Mouse (Mus musculus) retina, postnatal 7 days (tissue): ENCODE measurements around the gene Dpf3.

Experiments
- DNase-seq: peaks from one replicate; pipeline ENCODE4 v3.0.0-alpha.2; 2012; ENCODE audit warnings: low read depth, low spot score

Dpf3 gene

DNA sequence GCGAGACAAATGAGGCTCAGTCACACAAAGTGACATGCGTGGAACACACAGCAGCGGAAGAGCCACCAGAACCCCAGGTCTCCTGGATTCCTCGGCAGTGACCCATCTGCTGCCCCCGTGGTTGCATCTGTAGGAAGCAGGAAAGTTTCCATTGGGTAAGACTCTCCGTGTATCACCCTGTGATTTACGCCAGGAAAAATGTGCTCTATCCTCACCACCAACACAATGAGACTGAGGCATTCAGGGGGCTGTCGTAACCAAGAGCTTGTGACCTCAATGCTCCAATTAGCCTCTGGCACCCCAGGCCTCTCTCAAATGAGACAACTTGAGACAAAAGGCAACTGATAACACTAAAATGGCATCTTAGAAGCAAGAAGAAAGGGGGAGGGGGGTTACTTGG is 192.5 kb downstream of the Dpf3 start:
- DNase-seq: no peak

DNA sequence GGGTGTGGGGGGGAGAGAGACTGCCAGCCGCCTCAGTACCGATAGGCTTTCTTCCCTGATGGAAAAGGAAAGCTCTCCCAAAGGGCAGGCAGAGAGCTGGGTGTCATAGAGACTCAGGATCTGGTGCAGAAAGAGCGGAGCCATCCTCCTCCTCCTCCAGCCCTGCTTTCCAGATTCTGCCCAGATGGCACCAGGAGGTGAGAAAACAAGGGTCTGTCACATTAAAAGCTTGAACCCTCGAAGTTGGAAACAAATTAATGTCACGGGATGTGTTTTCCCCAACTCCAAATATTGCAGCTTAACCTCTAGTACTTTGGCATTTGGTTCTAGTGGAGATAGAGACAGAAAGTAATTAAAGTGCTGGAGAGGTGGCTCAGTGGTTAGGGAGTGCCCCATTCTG is 195.6 kb downstream of the Dpf3 start:
- DNase-seq: no peak

DNA sequence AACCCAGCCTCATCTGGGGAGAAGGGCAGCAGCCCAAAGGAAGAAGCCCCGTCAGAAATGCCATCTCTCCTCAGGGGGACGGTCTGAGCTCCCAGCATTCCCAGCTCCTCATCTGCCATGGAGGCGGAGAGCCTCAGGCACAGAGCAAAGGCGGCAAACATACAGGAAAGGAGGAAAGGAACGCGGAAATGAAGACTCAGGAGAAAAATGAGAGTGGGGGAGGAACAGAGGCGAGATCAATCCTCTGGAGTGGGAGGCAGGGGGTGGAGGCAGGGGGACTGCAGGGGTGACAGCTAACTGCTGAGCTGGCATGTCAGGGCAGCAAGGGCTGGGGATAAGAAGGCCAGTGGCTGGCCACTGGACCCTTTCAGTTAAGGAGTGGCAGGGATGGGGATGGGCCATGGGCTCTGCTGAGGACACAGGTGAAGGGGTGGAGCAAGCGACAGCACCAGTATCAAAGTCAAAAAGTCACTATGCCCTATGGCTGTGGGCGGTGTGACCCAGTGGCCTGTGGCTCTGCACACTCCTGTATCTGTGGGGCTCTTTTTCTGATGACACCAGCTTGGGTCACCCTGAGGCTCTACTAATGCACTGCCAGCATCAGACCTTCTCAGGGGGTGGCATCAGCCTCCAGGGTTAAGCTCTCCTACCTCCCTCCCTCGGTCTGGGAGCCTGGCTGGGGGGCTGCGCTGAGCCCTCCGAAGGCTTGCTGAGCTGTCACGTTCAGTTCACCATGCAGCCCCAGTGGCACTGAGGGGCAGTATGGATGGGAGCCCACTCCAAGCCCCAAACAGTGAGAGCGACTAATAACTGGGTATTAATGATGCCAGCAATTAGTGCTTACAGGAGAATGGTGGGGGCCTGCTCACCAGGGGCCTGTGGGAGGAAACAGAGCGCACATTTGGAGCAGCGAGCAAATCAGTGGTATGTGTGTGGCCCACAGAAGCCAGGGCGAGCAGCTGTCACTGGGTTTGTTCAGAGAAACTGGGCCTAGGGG is 200.7 kb downstream of the Dpf3 start:
- no peak for DNase-seq

DNA sequence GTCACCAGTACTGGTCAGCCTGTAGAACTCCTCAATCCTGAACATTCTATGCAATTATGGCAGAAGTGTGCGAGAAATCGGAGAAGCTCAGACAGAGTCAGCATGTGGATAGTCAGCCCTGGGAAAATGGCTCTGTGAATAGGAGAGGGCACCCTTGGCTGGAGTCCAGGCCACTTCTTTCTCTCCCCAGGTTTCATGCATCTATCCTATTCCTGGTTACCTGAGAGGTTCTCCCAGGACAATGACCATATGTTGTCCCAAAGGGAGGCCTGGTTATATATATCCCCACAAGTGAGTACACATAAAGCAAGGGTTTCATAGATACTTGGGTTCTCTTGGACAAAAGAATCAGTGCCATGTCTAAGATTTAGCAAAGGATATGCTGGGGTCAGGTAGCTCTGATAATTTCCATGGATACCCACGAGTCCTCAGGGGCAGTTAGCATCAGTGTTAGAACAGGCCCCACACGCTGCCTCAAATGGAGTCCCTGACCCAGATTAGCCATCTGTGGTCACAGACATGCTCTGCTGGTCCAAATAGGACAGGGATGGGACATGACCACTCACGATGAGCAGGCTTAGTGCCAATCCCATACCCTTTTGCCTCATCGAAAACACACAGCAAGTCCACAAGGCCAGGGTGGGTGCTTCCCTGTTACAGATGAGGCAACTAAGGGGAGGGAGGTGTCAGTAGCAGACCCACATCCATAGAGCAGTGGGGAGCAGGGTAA is 203.8 kb downstream of the Dpf3 start:
- DNase-seq: no peak

DNA sequence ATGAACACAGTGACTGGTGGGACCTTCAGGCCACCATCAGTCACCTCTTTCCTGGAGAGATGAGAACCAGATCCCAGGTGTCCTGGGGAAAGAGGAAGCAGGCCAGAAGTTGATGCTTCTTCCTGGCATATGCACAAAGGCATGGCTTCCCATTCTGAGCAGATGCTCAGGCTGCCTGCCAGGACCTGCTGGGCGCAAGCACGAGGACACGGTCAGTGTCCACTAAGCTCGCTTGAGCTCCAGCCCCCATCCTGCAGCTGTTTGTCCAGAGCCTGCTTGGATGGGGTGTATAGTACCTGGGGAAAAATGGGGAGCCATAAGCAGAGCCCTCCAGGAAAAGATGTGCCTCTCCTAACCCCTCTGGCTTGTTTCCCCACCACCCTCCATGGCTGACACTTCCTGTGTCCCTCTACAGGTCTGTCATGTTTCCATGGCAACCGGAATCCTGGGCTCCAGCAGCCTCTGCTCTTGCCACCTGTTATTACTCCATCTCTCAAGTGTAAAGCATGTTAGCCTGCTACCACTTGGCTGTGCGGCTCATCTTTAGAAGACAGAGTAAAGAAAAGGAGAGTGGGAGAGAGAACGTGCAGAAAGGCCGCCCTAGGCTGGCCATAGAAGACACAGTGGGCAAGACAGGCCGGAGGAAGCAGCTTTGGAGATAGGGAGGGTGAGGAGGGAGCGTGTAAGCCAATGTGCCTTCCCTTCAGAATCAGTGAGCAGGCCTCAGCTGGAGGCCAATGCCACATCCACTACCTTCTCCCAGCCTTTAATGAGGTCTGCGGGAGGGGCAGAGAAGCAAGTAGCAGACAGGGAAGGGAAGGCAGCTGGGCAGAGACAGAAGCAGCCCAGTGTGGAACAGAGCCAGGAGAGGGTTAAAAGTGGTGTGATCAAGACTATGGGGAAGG is 209.7 kb downstream of the Dpf3 start:
- DNase-seq: no peak

DNA sequence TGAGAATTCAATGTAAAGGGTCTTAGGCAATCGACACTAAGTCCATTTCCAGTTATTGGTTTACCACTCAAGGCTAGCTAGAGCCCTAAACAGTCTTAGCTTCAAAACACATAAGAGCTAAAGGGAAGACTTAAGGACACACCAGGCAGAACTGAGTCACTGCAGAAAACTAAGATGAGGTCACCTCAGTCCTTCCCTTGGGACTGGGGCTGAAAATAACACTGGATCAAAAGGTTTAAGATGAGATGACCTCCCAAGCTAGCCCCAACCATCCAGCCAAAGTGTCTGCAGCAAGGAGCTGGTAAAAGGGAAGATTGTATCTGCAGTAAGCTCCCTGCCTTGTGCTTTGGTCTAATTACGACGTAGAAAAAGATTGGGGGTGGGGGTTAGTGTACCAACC is 216.3 kb downstream of the Dpf3 start:
- no peak for DNase-seq

GRCm38 (mm10) chr12:83268504-83268922 is 219.0 kb downstream of the Dpf3 start:
- no peak for DNase-seq

DNA sequence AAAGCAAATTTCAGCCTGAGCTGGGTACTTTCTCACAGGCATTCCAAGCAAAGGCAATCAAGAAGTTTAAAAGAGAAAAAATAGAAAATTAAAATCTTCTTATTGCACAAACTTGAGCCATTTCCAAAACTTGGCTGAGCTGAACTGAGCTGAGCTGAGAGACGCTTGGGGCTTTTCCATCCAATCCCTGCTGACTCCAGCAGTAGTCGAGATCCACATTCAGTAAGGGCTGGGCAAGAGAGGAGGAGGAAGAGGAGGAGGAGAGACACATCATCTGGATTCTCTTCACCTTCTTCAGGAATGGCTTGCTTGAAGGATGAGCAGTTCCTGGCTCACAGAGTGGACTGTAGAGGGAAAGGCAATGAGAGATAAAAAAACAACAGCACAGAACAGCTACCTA is 227.0 kb downstream of the Dpf3 start:
- no peak for DNase-seq

GRCm38 (mm10) chr12:83254399-83254798 is 233.1 kb downstream of the Dpf3 start:
- DNase-seq: no peak

DNA sequence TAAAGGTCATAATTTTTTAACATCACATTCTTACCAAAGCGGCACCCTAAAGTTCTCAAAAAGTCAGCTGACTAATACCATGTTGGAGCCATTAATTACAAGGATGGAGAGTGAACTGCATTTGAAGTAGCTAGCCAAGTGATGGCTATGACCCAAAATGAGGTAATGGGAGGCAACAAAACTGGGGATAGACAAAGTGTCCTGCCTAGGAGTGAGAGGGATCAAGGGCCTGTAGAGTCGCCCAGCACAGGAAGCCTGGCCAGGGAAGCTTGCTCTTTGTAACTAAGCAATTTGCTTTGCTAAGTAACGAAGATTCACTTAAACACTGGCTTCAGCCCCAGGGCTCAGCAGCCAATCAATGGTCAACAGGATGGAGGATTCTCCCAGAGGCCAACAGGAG is 238.4 kb downstream of the Dpf3 start:
- no peak for DNase-seq

DNA sequence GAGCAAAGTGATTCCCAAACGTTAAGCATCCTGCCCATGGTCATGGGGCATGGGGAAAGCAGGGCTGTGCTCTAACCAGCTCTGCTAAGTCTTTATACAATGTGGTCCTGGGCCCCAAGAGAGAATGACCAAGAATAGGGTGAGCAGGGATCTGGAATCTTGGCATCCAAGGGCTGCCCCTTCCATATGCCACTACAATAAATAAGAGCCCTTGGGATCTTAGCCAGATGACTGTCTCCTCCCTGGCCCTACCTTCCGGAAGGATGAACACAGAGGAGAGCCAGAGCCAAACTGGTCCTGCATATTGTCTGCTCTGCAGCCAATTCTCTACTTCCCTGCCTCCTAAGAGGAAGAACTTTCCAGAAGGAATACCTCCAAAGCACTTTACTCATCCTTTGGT is 238.9 kb downstream of the Dpf3 start:
- no peak for DNase-seq

GRCm38 (mm10) chr12:83247669-83248068 is 239.8 kb downstream of the Dpf3 start:
- DNase-seq: no peak

DNA sequence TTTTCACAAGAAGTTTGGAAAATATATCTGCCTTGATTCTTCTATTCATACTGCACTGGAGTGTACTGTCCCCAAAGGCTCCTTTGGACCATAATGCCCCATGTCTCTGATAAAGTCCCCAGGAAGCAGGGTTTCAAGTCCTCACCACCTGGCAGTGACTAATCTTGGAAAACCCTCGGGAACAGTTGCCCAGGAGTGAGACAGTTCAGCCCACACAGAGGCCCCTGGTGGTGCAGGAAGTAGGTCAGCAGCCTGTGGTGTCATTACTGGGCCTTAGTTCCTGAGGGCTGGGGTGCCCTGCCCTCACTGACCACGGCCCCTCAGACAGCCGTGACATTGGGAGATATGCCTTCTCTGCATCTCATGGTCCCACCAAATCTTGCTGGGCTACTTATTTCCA is 246.5 kb downstream of the Dpf3 start:
- no peak for DNase-seq

DNA sequence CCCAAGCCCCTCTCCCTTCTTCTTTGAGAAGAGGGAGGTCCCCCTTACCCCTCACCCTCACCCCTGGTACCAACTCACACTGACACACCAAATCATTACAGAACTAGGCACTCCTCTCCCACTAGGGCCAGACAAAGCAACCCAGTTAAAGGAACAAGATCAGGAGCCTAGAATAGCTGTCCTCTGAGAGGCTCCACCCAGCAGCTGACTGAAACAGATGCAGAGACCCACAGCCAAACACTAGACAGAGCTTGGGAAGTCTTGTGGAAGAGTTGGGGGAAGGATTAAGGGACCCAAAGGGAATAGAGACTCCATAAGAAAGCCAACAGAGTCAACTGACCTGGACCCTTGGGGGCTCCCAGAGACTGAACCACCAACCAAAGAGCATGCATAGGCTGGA is 246.9 kb downstream of the Dpf3 start:
- DNase-seq: no peak

- DNase-seq: no peak
Measured at GRCm38 (mm10) chr12:83235781-83236180, 251.7 kb downstream of the Dpf3 start.

- no peak for DNase-seq
Measured at GRCm38 (mm10) chr12:83234981-83235380, 252.5 kb downstream of the Dpf3 start.

DNA sequence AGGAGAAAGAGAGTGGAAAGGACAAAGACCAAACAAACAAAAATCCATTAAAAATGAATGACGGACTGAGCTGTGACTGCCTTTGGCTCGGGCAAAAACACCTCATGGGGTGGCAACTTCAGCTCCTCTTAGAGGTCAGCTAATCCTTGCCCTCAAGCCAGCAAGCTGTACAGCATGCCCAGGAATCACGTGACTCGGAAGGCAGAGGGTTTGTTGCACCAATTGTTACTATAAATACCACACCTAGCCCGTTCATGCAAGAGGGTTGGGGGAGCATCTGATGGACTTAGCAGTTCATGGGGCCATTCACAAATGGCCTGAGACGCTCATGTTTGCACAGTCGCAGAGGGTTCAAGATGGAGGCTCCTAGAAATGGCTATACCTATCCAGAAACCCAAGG is 253.9 kb downstream of the Dpf3 start:
- no peak for DNase-seq

DNA sequence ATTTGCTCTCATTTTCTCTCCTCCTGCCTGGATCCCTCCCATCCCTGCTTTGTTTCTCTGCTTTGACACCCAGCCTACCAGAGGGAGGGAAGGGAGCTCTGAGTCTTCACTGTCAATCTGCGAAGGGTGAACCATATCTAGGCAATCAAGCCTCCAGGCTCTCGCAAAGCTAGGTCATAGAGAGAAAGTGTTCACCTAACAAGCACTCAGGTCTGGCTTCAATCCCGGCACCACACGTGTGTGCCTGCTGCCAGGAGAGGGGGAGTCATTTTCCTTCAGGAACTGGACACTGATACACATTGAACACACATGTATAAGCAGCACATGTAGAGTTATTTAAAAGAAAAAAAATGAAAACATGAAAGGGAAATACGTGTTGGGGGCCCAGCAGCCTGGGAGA is 254.6 kb downstream of the Dpf3 start:
- no peak for DNase-seq

DNA sequence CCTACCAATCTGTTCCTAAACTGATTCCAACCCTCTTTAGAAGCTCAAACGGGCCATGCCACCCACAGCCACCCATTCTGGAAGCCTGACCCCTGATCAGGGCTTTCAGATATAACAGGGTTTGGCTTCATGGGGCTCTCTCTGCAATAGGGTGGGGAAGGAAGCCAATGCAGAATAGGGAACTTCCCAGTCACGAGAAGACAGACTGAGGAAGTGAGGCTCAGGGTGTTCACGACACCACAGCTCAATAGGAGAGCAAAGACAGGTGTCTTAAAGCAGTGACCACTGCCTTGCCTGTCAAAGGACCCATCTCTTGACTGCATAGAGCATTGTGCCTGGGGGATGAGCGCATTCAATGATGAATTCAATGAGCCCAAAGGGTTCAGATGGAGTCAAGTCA is 256.3 kb downstream of the Dpf3 start:
- no peak for DNase-seq

- no peak for DNase-seq
Measured at GRCm38 (mm10) chr12:83229683-83230082, 257.8 kb downstream of the Dpf3 start.

- DNase-seq: no peak
Measured at GRCm38 (mm10) chr12:83227014-83227413, 260.5 kb downstream of the Dpf3 start.

GRCm38 (mm10) chr12:83220964-83221363 is 266.6 kb downstream of the Dpf3 start:
- DNase-seq: no peak
